Mouse (Mus musculus): ENCODE results near the gene Zfp697. TPM values are rescaled to one million over a fixed set of nuclear protein-coding genes. Genes with fewer than 3 reads are reported as not detected.

Gene Zfp697
- 15.8 TPM for polyA plus RNA-seq (2015; fragmentation: Illumina TruSeq; extraction: RNeasy Lipid Tissue Mini Kit (QIAGEN cat#74804); ENCODE audit: low read depth, low replicate concordance)

DNA sequence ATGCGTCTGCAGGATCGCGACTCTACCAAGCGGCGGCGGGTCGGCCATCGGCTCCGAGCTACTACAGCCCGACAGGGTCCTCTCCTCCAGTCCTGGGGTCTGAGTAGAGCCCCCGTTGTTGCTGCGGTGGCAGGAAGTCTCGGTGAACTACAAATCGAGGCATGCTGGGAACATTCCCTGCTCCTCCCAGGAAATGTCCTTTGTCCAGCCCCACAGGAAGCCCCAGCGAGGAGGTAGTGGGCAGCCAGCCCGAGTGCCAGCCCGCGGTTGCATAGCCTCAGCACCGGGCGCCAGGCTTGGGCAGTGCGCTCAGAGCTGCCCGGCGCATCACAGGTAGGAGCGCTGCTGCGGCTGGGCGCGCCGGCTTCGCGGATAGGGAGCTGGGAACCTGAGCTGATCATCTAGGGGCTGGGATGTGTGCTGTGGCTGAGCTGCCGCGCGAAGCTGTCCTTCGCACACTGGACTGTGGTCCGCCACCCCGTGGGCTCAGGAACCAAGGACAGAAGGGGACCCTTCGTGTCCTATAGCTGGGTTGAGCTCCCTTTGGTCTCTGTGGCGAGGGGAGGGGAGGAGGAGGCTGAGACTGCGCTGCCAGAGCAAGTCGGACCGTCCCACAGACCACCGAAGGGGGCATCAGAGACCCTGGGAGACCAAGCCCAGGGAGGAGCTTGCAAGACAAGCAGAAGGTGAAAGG lies at the start of gene Zfp697:
Gene Zfp697, plus strand, starts transcription at position 216 of the 694 bp plus-strand sequence.

DNA sequence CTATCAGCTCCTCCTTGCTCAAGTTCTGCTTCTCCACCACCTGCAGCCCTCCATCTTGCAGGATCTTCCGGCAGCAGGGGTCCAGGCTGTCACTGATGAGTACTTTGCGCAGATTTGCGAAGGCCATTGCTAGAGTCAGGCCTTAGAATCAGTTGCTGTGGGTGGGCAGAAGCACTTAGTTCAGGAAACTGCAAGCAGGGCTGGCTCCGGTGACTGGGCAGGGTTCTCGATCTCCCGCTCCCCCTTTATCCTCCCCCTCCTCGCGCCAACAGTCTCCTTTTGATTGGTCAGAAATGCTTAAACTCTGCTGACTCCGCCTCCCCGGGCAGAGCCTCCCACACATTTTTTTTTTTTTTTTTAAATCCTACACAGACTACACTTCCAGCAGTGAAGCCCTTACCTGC lies 42.6 kb upstream of the Zfp697 start, which contains the start of gene Phgdh:
Gene Phgdh, minus strand, starts transcription at position 285 of the 404 bp plus-strand sequence.

DNA sequence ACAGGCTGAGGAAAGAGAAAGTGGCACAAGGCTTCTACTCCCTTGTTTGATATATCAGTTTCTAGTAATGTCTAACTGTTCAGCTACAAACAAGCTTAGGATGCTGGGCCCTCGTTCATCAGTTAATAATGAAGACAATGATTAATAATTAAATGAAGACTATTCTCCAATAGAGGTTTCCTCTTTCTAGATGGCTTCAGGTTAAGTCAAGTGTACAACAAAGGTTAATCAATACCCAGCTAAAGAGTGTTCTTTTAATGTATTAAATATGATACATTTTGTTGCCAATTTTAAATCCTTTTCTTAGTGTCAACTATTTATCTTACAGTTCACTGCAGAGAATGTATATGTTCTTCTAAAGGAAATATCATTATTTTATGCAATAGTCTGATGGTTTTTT lies 74.8 kb downstream of the Zfp697 start, which contains the start of gene Gm4450:
Gene Gm4450, minus strand, starts transcription at position 101 of the 400 bp plus-strand sequence.

GRCm38 (mm10) chr3:98510414-98510813 lies 128.2 kb downstream of the Zfp697 start, which contains the start of gene Hsd3b4:
Hsd3b4 (minus strand) TSS chr3:98510514.

GRCm38 (mm10) chr3:98588707-98589106 lies 206.4 kb downstream of the Zfp697 start, which contains the start of gene Gm10681:
Gm10681 (minus strand) TSS chr3:98588807.

GRCm38 (mm10) chr3:98630152-98630551 lies 247.9 kb downstream of the Zfp697 start, which contains the start of gene Hsd3b5:
Hsd3b5 (minus strand) TSS chr3:98630252.

GRCm38 (mm10) chr3:98724376-98724775 lies 342.1 kb downstream of the Zfp697 start, which contains the start of gene Hsd3b2:
Hsd3b2 (minus strand) TSS chr3:98724543.

Other genes starting within 250 kb of the Zfp697 start
- gene Adam30, start 221.8 kb upstream of the Zfp697 start, polyA plus RNA-seq (2015; fragmentation: Illumina TruSeq; extraction: RNeasy Lipid Tissue Mini Kit (QIAGEN cat#74804); ENCODE audit: low read depth, low replicate concordance) = not detected
- not detected for gene Reg4, start 160.3 kb upstream of the Zfp697 start, polyA plus RNA-seq (2015; fragmentation: Illumina TruSeq; extraction: RNeasy Lipid Tissue Mini Kit (QIAGEN cat#74804); ENCODE audit: low read depth, low replicate concordance)
- gene Hmgcs2, start 102.0 kb upstream of the Zfp697 start, polyA plus RNA-seq (2015; fragmentation: Illumina TruSeq; extraction: RNeasy Lipid Tissue Mini Kit (QIAGEN cat#74804); ENCODE audit: low read depth, low replicate concordance) = 8.3 TPM
- gene Phgdh, start 42.5 kb upstream of the Zfp697 start, polyA plus RNA-seq (2015; fragmentation: Illumina TruSeq; extraction: RNeasy Lipid Tissue Mini Kit (QIAGEN cat#74804); ENCODE audit: low read depth, low replicate concordance) = 109 TPM
- gene Gm4450, start 74.7 kb downstream of the Zfp697 start, polyA plus RNA-seq (2015; fragmentation: Illumina TruSeq; extraction: RNeasy Lipid Tissue Mini Kit (QIAGEN cat#74804); ENCODE audit: low read depth, low replicate concordance) = not detected
- gene Hsd3b4, start 128.1 kb downstream of the Zfp697 start, polyA plus RNA-seq (2015; fragmentation: Illumina TruSeq; extraction: RNeasy Lipid Tissue Mini Kit (QIAGEN cat#74804); ENCODE audit: low read depth, low replicate concordance) = not detected
- gene Gm10681, start 206.3 kb downstream of the Zfp697 start, polyA plus RNA-seq (2015; fragmentation: Illumina TruSeq; extraction: RNeasy Lipid Tissue Mini Kit (QIAGEN cat#74804); ENCODE audit: low read depth, low replicate concordance) = not detected
- not detected for gene Hsd3b5, start 247.8 kb downstream of the Zfp697 start, polyA plus RNA-seq (2015; fragmentation: Illumina TruSeq; extraction: RNeasy Lipid Tissue Mini Kit (QIAGEN cat#74804); ENCODE audit: low read depth, low replicate concordance)